Mouse (Mus musculus) G1E (cell line): Measurements from ENCODE around the gene Slc44a5.

Source experiments
- GATA1 ChIP-seq: IDR thresholded peaks from 2 replicates; pipeline ENCODE4 v1.6.1; 2012; ENCODE audit warnings: borderline replicate concordance, low read length, inconsistent platforms, mixed read lengths
- GATA2 ChIP-seq: IDR thresholded peaks from 2 replicates; pipeline ENCODE4 v1.6.1; 2012; ENCODE audit warnings: low read depth, low read length, inconsistent platforms, borderline replicate concordance

DNA sequence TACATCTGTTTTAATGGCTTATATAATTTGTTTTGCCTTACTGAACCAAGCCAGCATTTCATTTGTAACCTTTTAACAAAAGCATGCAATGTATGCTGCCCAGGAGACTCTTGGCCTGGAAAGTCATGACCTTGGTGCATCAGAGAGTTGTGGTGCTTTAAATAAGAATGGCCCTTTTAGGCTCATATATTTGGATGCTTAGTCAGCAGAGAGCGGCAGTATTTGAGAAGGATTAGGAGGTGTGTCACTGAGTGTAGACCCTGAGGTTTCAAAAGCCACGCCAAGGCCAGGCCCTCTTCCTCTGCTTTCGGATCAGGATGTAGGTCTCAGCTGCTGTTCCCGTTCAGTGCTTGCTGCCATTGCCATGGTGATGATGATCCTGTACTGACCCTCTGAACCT is 3.8 kb upstream of the Slc44a5 start:
- TF ChIP-seq GATA2 (no peak), GATA1 (no peak)
